Mouse (Mus musculus) cerebellum, adult 2 months (tissue): ENCODE results near the gene Zfp94.

ENCODE experiments used
- CTCF ChIP-seq: fragments of 200-500 bp; IDR thresholded peaks from 2 replicates; pipeline ENCODE4 v1.5.1; 2011; ENCODE audit warnings: low read depth, mild to moderate bottlenecking, control low read depth, low read length, moderate library complexity, borderline replicate concordance; ENCODE audit not compliant: insufficient read depth
- POLR2A ChIP-seq: fragments of 200-500 bp; IDR thresholded peaks from 2 replicates; pipeline ENCODE4 v1.6.1; 2011; ENCODE audit warnings: low read length, control low read depth, borderline replicate concordance; ENCODE audit not compliant: insufficient read depth

DNA sequence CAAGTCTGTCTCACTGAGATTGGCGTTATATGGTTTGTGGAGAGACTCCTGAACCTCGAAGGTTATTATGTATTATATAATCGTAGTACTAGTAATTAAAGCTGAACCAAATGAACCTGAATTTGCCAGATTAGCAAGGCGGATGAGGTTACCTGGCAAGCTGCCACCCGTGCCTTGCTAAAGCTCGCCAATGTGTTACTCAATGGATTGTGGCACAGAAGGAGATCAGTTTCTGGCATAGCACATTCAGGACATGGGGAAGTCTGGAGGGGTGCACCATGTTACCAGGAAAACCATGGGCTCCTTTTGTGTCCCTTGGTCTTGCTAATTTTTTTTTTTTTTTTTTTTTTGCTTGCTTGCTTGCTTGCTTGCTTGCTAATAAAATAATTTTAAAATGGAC is 8.7 kb upstream of the Zfp94 start:
- TF ChIP-seq POLR2A, result no peak
- TF ChIP-seq CTCF, result no peak
